Mouse (Mus musculus): Measurements from ENCODE around the gene Tmem38a. TPM values are rescaled to one million over a fixed set of nuclear protein-coding genes. Genes with fewer than 3 reads are reported as not detected.

Tmem38a gene
- polyA plus RNA-seq, 1 experiment from 2014 or later: 13.3 TPM

DNA sequence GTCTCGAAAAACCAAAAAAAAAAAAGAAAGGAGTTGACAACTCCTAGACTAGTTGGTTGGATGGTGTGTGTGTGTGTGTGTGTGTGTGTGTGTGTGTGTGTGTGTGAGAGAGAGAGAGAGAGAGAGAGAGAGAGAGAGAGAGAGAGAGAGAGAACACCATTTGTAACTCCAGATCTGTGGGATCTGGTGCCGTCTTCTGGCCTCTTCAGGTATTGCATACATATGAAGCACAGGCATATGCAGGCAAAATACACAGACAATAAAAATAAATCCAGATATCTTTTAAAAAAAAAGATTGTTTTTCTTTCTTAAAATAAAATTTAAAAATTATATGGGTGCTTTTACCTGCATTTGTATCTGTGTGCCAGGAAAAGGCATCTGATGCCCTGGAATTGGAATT is 18.3 kb downstream of the Tmem38a start:
- Histone ChIP-seq H3K27ac (no peak overlapping the region), H3K4me3 (replicated peaks) (no peak overlapping the region), H3K9ac (no peak overlapping the region), H3K9me3 (no peaks in the 10 kb centered on the region), H3K27me3 (replicated peaks) (no peaks in the 10 kb centered on the region), H3K4me1 (replicated peaks) (no peaks in the 10 kb centered on the region), H3K4me2 (replicated peaks) (no peak overlapping the region), H3K36me3 (no peaks in the 10 kb centered on the region)
- WGBS: 51% methylated on average over 2 of the region's 2 CpGs
- no peak for ATAC-seq

Other genes with a start within 250 kb of the Tmem38a start
- gene Eps15l1, start 150.6 kb upstream of the Tmem38a start, polyA plus RNA-seq (2015; fragmentation: Nextera tagmentation; extraction: Ambion mirVana): 43.6 and 45.5 TPM in 2 replicates
- gene Calr3, start 128.2 kb upstream of the Tmem38a start, polyA plus RNA-seq (2015; fragmentation: Nextera tagmentation; extraction: Ambion mirVana): 0.98 and 1.1 TPM in 2 replicates
- gene 1700030K09Rik, start 128.2 kb upstream of the Tmem38a start, polyA plus RNA-seq (2015; fragmentation: Nextera tagmentation; extraction: Ambion mirVana): 11.8 and 11.9 TPM in 2 replicates
- 47.4 and 49.6 TPM in 2 replicates for gene Cherp, start 96.8 kb upstream of the Tmem38a start, polyA plus RNA-seq (2015; fragmentation: Nextera tagmentation; extraction: Ambion mirVana)
- 17.3 and 19.8 TPM in 2 replicates for gene Slc35e1, start 79.4 kb upstream of the Tmem38a start, polyA plus RNA-seq (2015; fragmentation: Nextera tagmentation; extraction: Ambion mirVana)
- 13.1 and 14.0 TPM in 2 replicates for gene Med26, start 23.8 kb upstream of the Tmem38a start, polyA plus RNA-seq (2015; fragmentation: Nextera tagmentation; extraction: Ambion mirVana)
- 115 and 127 TPM in 2 replicates for gene Smim7, start 967 bp upstream of the Tmem38a start, polyA plus RNA-seq (2015; fragmentation: Nextera tagmentation; extraction: Ambion mirVana)
- 0.08 and 0.14 TPM in 2 replicates for gene Nwd1, start 74.7 kb downstream of the Tmem38a start, polyA plus RNA-seq (2015; fragmentation: Nextera tagmentation; extraction: Ambion mirVana)
- 132 and 150 TPM in 2 replicates for gene Sin3b, start 151.2 kb downstream of the Tmem38a start, polyA plus RNA-seq (2015; fragmentation: Nextera tagmentation; extraction: Ambion mirVana)
- 3.5 TPM in 2 replicates for gene F2rl3, start 189.8 kb downstream of the Tmem38a start, polyA plus RNA-seq (2015; fragmentation: Nextera tagmentation; extraction: Ambion mirVana)

Measured in intestine, embryonic 15.5 days (tissue).